Mouse (Mus musculus) erythroblast, embryonic 14.5 days (primary cell): ENCODE results near the gene Fgfr2. TPM values are rescaled to one million over a fixed set of nuclear protein-coding genes. Genes with fewer than 3 reads are reported as not detected.
A peak's percentile ranks its signal among the peaks of the same experiment; 100 is the strongest.

Source experiments
- H3K27me3 ChIP-seq: 2 replicates; pipeline ENCODE4 v1.6.1; 2012; ENCODE audit warnings: inconsistent platforms; ENCODE audit not compliant: control insufficient read depth
- H3K36me3 ChIP-seq: 2 replicates; pipeline ENCODE4 v1.6.1; 2012; ENCODE audit warnings: mild to moderate bottlenecking, inconsistent platforms; ENCODE audit not compliant: control insufficient read depth
- H3K4me1 ChIP-seq: 2 replicates; pipeline ENCODE4 v1.6.1; 2012; ENCODE audit warnings: inconsistent platforms; ENCODE audit not compliant: control insufficient read depth
- H3K4me3 ChIP-seq: replicated peaks from 2 replicates; pipeline ENCODE3; 2012; ENCODE audit warnings: moderate library complexity, mild to moderate bottlenecking, inconsistent platforms
- H3K9me3 ChIP-seq: 2 replicates; pipeline ENCODE4 v1.6.1; 2012; ENCODE audit warnings: low read length, inconsistent platforms, mixed read lengths; ENCODE audit not compliant: control insufficient read depth
- GATA1 ChIP-seq: IDR thresholded peaks from 2 replicates; pipeline ENCODE4 v1.6.1; 2012; ENCODE audit warnings: low read length, inconsistent platforms, mixed read lengths
- TAL1 ChIP-seq: IDR thresholded peaks from 3 replicates; pipeline ENCODE4 v1.6.1; 2012; ENCODE audit warnings: low read length, inconsistent platforms, mixed read lengths
- polyA plus RNA-seq: library from polyadenylated mRNA; stranded (reverse); fragments of >175 nt; gene quantifications from 2 replicates; pipeline ENCODE4 v1.2.3, GENCODE M21; 2012

Fgfr2 gene
- polyA plus RNA-seq, 1 experiment, result not detected

DNA sequence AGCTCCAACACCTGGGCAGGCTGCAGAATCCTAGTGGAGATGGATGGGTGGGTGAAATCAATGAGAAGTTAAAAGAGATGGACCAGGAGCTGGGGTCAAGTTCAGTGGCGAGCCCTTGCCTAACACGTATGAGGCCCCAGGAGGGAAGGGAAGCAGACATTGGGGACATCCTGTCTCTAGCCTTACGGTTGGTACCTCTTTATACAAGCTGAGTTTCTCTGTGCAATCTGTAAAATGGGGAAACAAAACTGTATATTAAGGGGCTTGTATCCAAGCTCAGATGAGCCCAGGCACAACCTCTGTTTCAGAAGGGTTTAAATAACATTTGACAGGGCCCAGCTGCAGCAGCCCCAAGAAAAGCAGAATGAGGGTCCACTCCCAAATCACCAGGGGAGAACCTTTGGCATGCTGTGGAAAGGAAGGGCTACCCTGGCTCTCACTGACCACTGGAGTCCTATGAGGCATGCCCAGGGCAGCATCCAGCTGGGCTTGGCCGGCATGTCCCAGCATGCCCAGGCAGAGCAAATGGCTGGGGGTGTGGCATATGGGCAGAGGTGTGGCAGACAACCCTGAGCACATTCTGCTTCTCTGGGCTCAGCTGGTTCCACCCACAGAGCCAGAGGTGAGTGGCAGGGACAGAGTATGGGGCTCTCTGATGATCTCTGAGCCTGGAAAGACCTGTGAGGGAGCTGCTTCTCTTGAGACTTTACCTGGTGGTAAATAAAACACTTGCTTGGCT lies 393.9 kb downstream of the Fgfr2 start:
- Histone ChIP-seq H3K4me1 (peaks cover 79% of the 10 kb centered on the region), H3K27me3 (no peaks in the 10 kb centered on the region), H3K36me3 (peaks cover 100% of the 10 kb centered on the region), H3K9me3 (no peaks in the 10 kb centered on the region), H3K4me3 (no peak overlapping the region)
- TF ChIP-seq GATA1 (no peak), TAL1 (no peak)

DNA sequence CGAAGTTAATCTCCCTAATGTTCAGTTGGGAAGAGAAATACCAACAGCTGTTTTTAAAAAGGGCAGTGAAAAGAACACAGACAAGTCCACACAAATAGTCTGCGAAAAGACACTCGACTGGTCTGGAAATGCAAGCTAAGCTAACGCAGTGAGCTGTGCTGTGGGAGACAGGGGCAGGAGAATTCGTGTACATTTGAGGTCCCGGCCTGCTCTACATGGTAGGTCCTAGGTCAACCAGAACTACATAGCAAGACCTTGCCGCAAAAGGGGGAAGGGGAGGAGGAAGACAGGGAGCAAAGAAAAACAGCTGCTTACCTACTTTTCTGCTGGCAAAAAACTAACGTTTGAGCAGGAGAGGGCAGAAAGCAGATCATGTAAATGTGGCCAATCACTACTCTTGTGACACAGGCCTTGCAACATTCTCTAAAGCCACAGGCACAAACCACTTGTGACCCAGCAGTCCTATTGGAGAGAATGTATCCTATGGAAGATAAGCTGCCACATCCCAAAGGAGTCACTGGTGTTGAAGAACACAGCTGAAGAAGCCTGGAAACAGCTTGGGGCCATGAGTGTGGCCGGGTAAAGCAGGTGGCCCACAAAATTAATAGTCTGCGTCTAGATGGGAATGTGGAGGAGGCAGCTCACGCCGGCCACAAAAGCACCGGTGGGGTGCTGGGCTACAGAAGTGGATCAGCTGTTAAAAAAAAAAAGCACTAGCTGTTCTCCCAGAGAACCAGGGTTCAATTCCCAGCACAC lies 396.9 kb downstream of the Fgfr2 start:
- no peak overlapping the region for H3K4me3 ChIP-seq
- TF ChIP-seq GATA1, result no peak
- no peak for TF ChIP-seq TAL1
- peaks cover 76% of the 10 kb centered on the region for H3K4me1 ChIP-seq
- no peaks in the 10 kb centered on the region for H3K9me3 ChIP-seq
- no peaks in the 10 kb centered on the region for H3K27me3 ChIP-seq
- peaks cover 100% of the 10 kb centered on the region for H3K36me3 ChIP-seq

GRCm38 (mm10) chr7:132724501-132725062 lies 398.6 kb downstream of the Fgfr2 start:
- Histone ChIP-seq H3K27me3 (no peaks in the 10 kb centered on the region), H3K4me1 (peaks cover 76% of the 10 kb centered on the region), H3K9me3 (no peaks in the 10 kb centered on the region), H3K4me3 (no peak overlapping the region), H3K36me3 (peaks cover 100% of the 10 kb centered on the region)
- TF ChIP-seq GATA1 (no peak), TAL1 (no peak)

- TF ChIP-seq GATA1 (no peak), TAL1 (no peak)
- peaks cover 76% of the 10 kb centered on the region for H3K4me1 ChIP-seq
- peak overlapping the region; percentile 10 for H3K4me3 ChIP-seq
- H3K9me3 ChIP-seq, result no peaks in the 10 kb centered on the region
- peaks cover 100% of the 10 kb centered on the region for H3K36me3 ChIP-seq
- no peaks in the 10 kb centered on the region for H3K27me3 ChIP-seq
Measured at GRCm38 (mm10) chr7:132723906-132724305, 399.2 kb downstream of the Fgfr2 start.

GRCm38 (mm10) chr7:132722401-132723370 lies 400.5 kb downstream of the Fgfr2 start:
- H3K4me1 ChIP-seq, result peaks cover 77% of the 10 kb centered on the region
- no peaks in the 10 kb centered on the region for H3K9me3 ChIP-seq
- H3K4me3 ChIP-seq, result no peak overlapping the region
- H3K36me3 ChIP-seq, result peaks cover 100% of the 10 kb centered on the region
- no peaks in the 10 kb centered on the region for H3K27me3 ChIP-seq
- no peak for TF ChIP-seq TAL1

DNA sequence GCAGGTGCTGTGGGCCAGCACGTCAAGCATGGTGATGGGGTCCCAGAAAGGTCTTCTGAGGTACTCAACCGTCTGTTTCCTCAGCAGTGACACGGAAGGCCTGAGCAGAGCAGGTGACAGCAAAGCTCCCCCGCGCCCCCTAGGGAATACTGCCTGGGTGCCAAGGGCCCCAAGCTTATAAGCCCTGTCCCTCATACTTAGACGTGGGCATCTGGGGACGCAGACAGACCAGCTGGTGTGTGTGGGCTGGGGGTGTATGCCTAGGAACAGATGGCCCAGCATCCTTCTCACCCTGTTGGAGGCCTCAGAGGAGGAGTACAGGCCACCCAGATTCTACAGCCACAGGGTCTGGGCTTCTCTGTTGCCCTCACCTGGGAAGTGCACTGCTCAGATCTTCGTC lies 402.6 kb downstream of the Fgfr2 start:
- H3K27me3 ChIP-seq, result no peaks in the 10 kb centered on the region
- H3K4me1 ChIP-seq, result peaks cover 79% of the 10 kb centered on the region
- TF ChIP-seq GATA1 (no peak), TAL1 (no peak)
- H3K36me3 ChIP-seq, result peaks cover 98% of the 10 kb centered on the region
- no peaks in the 10 kb centered on the region for H3K9me3 ChIP-seq
- H3K4me3 ChIP-seq, result no peak overlapping the region

- TF ChIP-seq GATA1, result no peak
- TF ChIP-seq TAL1, result no peak
- Histone ChIP-seq H3K36me3 (peaks cover 98% of the 10 kb centered on the region), H3K4me1 (peaks cover 71% of the 10 kb centered on the region), H3K4me3 (no peak overlapping the region), H3K9me3 (no peaks in the 10 kb centered on the region), H3K27me3 (no peaks in the 10 kb centered on the region)
Measured at GRCm38 (mm10) chr7:132719570-132719969, 403.6 kb downstream of the Fgfr2 start.

DNA sequence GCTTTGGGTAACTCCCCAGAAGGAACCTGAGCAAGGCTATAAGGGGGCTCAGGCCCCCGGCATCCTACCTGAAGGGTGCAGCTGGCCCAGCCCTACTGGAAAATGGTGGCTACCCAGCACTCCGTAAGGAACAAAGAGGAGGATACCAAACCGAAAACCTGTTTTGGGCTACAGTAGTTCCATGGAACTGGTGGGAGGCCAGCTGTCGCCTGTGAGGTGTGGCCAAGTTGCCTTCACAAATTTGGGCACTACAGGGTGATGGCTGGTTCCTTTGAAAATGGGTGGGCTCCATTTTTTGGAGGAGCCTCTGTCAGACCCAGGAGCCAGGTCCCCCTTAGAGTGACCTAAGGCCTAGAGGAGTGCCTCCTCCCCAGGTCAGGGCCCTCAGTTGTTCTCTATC lies 407.9 kb downstream of the Fgfr2 start:
- TF ChIP-seq TAL1 (no peak), GATA1 (no peak)
- Histone ChIP-seq H3K4me3 (no peak overlapping the region), H3K4me1 (peaks cover 49% of the 10 kb centered on the region), H3K36me3 (peaks cover 98% of the 10 kb centered on the region), H3K9me3 (no peaks in the 10 kb centered on the region), H3K27me3 (no peaks in the 10 kb centered on the region)

GRCm38 (mm10) chr7:132714236-132714923 lies 408.8 kb downstream of the Fgfr2 start:
- Histone ChIP-seq H3K4me1 (peaks cover 40% of the 10 kb centered on the region), H3K27me3 (no peaks in the 10 kb centered on the region), H3K36me3 (peaks cover 95% of the 10 kb centered on the region), H3K9me3 (no peaks in the 10 kb centered on the region), H3K4me3 (no peak overlapping the region)
- TF ChIP-seq TAL1 (no peak), GATA1 (no peak)
